ENCODE assay signal across 14 mouse cellular contexts in the genomic region with DNA sequence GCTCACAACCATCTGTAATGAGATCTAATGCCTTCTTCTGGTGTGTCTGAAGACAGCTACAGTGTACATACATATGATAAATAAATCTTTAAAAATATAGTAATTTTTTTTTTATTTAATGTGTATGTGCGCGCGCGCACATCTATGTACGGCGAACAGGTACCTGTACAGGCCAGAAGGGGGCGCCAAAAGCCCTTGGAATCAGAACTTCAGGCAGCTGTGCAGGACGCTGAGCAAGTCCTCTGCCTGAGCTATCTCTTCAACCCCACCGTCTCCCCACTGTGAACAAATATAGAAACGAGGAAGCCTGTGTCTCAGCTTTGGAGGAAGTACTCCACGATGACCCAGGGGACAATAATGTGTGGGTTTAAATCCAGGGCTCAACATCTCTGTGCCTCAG. TPM values are rescaled to one million over a fixed set of nuclear protein-coding genes. Genes with fewer than 3 reads are reported as not detected.
DNase-seq lines count a peak whose midpoint lies in the region; ATAC-seq and TF ChIP-seq lines count a peak whose summit lies in the region.
"Had no signal": no experiment of that assay in that cellular context is flagged by ENCODE, and none has a peak within 500 bp of the region (broad histone marks: within the 10 kb centered on the region; RNA-seq: fewer than 3 reads in every experiment).

No protein-coding gene starts in this region.

- no peaks in the 10 kb centered on the region for H3K9me3 ChIP-seq in kidney, embryonic 15.5 days (replicated peaks)
- H3K9me3 ChIP-seq: liver, embryonic 15.5 days; midbrain, embryonic 13.5 days had no signal

- no peak overlapping the region for H3K4me3 ChIP-seq in kidney, embryonic 15.5 days (replicated peaks)
- no peak overlapping the region for H3K4me3 ChIP-seq in testis, adult 2 months (ENCODE audit: control insufficient read depth, low read depth, low read length)
- no peak overlapping the region for H3K4me3 ChIP-seq in small intestine, adult 2 months (ENCODE audit: low read depth, low read length)
- H3K4me3 ChIP-seq: liver, embryonic 15.5 days; midbrain, embryonic 13.5 days had no signal

- H3K4me2 ChIP-seq in kidney, embryonic 15.5 days = no peak overlapping the region
- H3K4me2 ChIP-seq: hindbrain, embryonic 14.5 days; liver, embryonic 15.5 days; midbrain, embryonic 13.5 days had no signal

- no peaks in the 10 kb centered on the region for H3K27me3 ChIP-seq in kidney, embryonic 15.5 days
- no peaks in the 10 kb centered on the region for H3K27me3 ChIP-seq in testis, adult 2 months (ENCODE audit: control insufficient read depth, insufficient read depth, low read length)
- no peaks in the 10 kb centered on the region for H3K27me3 ChIP-seq in small intestine, adult 2 months (ENCODE audit: control insufficient read depth, insufficient read depth, low read length)
- H3K27me3 ChIP-seq: liver, embryonic 15.5 days; midbrain, embryonic 13.5 days had no signal

- WGBS in kidney, embryonic 15.5 days = 91% methylated on average over 11 of the region's 11 CpGs
- WGBS in small intestine, adult 2 months = 85% methylated on average over 11 of the region's 11 CpGs

- no peak for ATAC-seq in kidney, embryonic 15.5 days (replicated peaks; ENCODE audit: low FRiP score)
- ATAC-seq in erythroblast, adult 5-6 weeks (replicated peaks; ENCODE audit: low FRiP score, poor library complexity, severe bottlenecking) = no peak
- ATAC-seq: forebrain, embryonic 14.5 days; midbrain, embryonic 13.5 days had no signal

- TF ChIP-seq CTCF in testis, adult 2 months (IDR thresholded peaks at IDR 0.05; ENCODE audit: control insufficient read depth, insufficient read depth, insufficient replicate concordance, low read depth, low read length) = peak; percentile 60; the same call in 1 of the 2 replicates
- TF ChIP-seq CTCF in small intestine, adult 2 months (IDR thresholded peaks at IDR 0.05; ENCODE audit: extremely low read depth, insufficient read length, insufficient replicate concordance, low read depth, low read length) = peak; percentile 49

- TF ChIP-seq POLR2A in testis, adult 2 months (IDR thresholded peaks at IDR 0.05; ENCODE audit: control insufficient read depth, low read depth, low read length) = no peak
- TF ChIP-seq POLR2A in small intestine, adult 2 months (IDR thresholded peaks at IDR 0.05; ENCODE audit: low read depth, low read length) = no peak

- 0 out of 2 replicates have a peak overlapping the region, but pooled peaks have one; percentile 80 for H3K27ac ChIP-seq in kidney, embryonic 15.5 days
- H3K27ac ChIP-seq in testis, adult 2 months (ENCODE audit: control insufficient read depth, insufficient read depth, low read depth, low read length) = no peak overlapping the region
- no peak overlapping the region for H3K27ac ChIP-seq in small intestine, adult 2 months (ENCODE audit: insufficient read depth, low read depth, low read length)
- H3K27ac ChIP-seq: hindbrain, embryonic 14.5 days; liver, embryonic 15.5 days; midbrain, embryonic 13.5 days had no signal

- DNase-seq in kidney, adult 11 months = no peak
- DNase-seq in testis, postnatal 14 days (ENCODE audit: low spot score) = no peak
- DNase-seq in adrenal gland, postnatal 36 days = peak; percentile 25 to 61
- no peak for DNase-seq in left cerebral cortex, adult 18-20 months (ENCODE audit: low spot score in 2 of 2)
- DNase-seq: spleen, adult 18-20 months had no signal

- H3K4me1 ChIP-seq in kidney, embryonic 15.5 days = peaks cover 61% of the 10 kb centered on the region
- H3K4me1 ChIP-seq in testis, adult 2 months (ENCODE audit: control insufficient read depth, insufficient read depth, low read length) = peaks cover 8% of the 10 kb centered on the region
- H3K4me1 ChIP-seq in small intestine, adult 2 months (ENCODE audit: control insufficient read depth, insufficient read depth, insufficient read length, low read length) = peaks cover 2% of the 10 kb centered on the region

- H3K9ac ChIP-seq in kidney, embryonic 15.5 days = no peak overlapping the region
- H3K9ac ChIP-seq: hindbrain, embryonic 14.5 days; liver, embryonic 15.5 days; midbrain, embryonic 13.5 days had no signal

- H3K36me3 ChIP-seq in kidney, embryonic 15.5 days = peaks cover 78% of the 10 kb centered on the region
- no peaks in the 10 kb centered on the region for H3K36me3 ChIP-seq in testis, adult 2 months (ENCODE audit: control insufficient read depth, insufficient read depth, low read length)
- H3K36me3 ChIP-seq in small intestine, adult 2 months (ENCODE audit: control insufficient read depth, insufficient read depth, low read length) = peaks cover 53% of the 10 kb centered on the region

RNA-seq across cellular contexts. Expression of gene Nectin2, which starts 10.0 kb away (rescaled TPM):
- 130 and 138 TPM in 2 replicates for polyA plus RNA-seq in kidney, embryonic 15.5 days (2015; fragmentation: Nextera tagmentation; extraction: Ambion mirVana)
- 69.1 and 71.8 TPM in 2 replicates for polyA plus RNA-seq in testis, adult 2 months (2012; rRNA removed)
- 100 to 1,000 TPM in 1 of 2 experiments, 10 to 100 TPM in 1; 70.0 to 115 TPM for total RNA-seq in adrenal gland, postnatal 36 days (2021)
- 128 and 208 TPM in 2 replicates for polyA plus RNA-seq in small intestine, adult 2 months (2012; rRNA removed)
- 1 to 10 TPM; 6.7 to 8.6 TPM for total RNA-seq in left cerebral cortex, adult 18-20 months (2021)
- total RNA-seq in erythroblast, adult 5-6 weeks (2015; ENCODE audit: low replicate concordance) = not detected in 2 replicates
- 1.0 TPM in 1 of 2 replicates, not detected in the other for total RNA-seq in erythroblast, adult 5-6 weeks (2017; ENCODE audit: low replicate concordance)

RNA-seq across cellular contexts. Expression of gene Tomm40, which starts 25.0 kb away (rescaled TPM):
- polyA plus RNA-seq in kidney, embryonic 15.5 days (2015; fragmentation: Nextera tagmentation; extraction: Ambion mirVana) = 168 and 177 TPM in 2 replicates
- 36.8 and 38.3 TPM in 2 replicates for polyA plus RNA-seq in testis, adult 2 months (2012; rRNA removed)
- total RNA-seq in adrenal gland, postnatal 36 days (2021) = 100 to 1,000 TPM; 124 to 135 TPM
- polyA plus RNA-seq in small intestine, adult 2 months (2012; rRNA removed) = 62.8 and 72.9 TPM in 2 replicates
- 100 to 1,000 TPM; 116 to 122 TPM for total RNA-seq in left cerebral cortex, adult 18-20 months (2021)
- 6.5 and 8.2 TPM in 2 replicates for total RNA-seq in erythroblast, adult 5-6 weeks (2015; ENCODE audit: low replicate concordance)
- 3.4 and 9.6 TPM in 2 replicates for total RNA-seq in erythroblast, adult 5-6 weeks (2017; ENCODE audit: low replicate concordance)

RNA-seq across cellular contexts. Expression of gene Bcam, which starts 30.5 kb away (rescaled TPM):
- 244 and 257 TPM in 2 replicates for polyA plus RNA-seq in kidney, embryonic 15.5 days (2015; fragmentation: Nextera tagmentation; extraction: Ambion mirVana)
- 4.5 and 7.5 TPM in 2 replicates for polyA plus RNA-seq in testis, adult 2 months (2012; rRNA removed)
- 10 to 100 TPM; 43.5 to 53.8 TPM for total RNA-seq in adrenal gland, postnatal 36 days (2021)
- 18.6 and 20.3 TPM in 2 replicates for polyA plus RNA-seq in small intestine, adult 2 months (2012; rRNA removed)
- total RNA-seq in left cerebral cortex, adult 18-20 months (2021) = 10 to 100 TPM; 18.6 to 19.1 TPM
- total RNA-seq in erythroblast, adult 5-6 weeks (2015; ENCODE audit: low replicate concordance) = not detected in 2 replicates
- not detected in 2 replicates for total RNA-seq in erythroblast, adult 5-6 weeks (2017; ENCODE audit: low replicate concordance)
- total RNA-seq: neutrophil, adult 5-6 weeks had no signal

RNA-seq across cellular contexts. Expression of gene Apoe, which starts 41.3 kb away (rescaled TPM):
- 259 and 340 TPM in 2 replicates for polyA plus RNA-seq in kidney, embryonic 15.5 days (2015; fragmentation: Nextera tagmentation; extraction: Ambion mirVana)
- polyA plus RNA-seq in testis, adult 2 months (2012; rRNA removed) = 122 and 180 TPM in 2 replicates
- total RNA-seq in adrenal gland, postnatal 36 days (2021) = 1,000 to 10,000 TPM in 1 of 2 experiments, 100 to 1,000 TPM in 1; 927 to 1,142 TPM
- 591 and 688 TPM in 2 replicates for polyA plus RNA-seq in small intestine, adult 2 months (2012; rRNA removed)
- 1,000 to 10,000 TPM; 1,855 to 2,066 TPM for total RNA-seq in left cerebral cortex, adult 18-20 months (2021)
- total RNA-seq in erythroblast, adult 5-6 weeks (2015; ENCODE audit: low replicate concordance) = 53.0 and 57.3 TPM in 2 replicates
- 220 and 224 TPM in 2 replicates for total RNA-seq in erythroblast, adult 5-6 weeks (2017; ENCODE audit: low replicate concordance)

RNA-seq across cellular contexts. Expression of gene Apoc1, which starts 47.8 kb away (rescaled TPM):
- 15.7 and 20.7 TPM in 2 replicates for polyA plus RNA-seq in kidney, embryonic 15.5 days (2015; fragmentation: Nextera tagmentation; extraction: Ambion mirVana)
- polyA plus RNA-seq in testis, adult 2 months (2012; rRNA removed) = 17.3 and 21.1 TPM in 2 replicates
- total RNA-seq in adrenal gland, postnatal 36 days (2021) = 1,000 to 10,000 TPM in 1 of 2 experiments, 100 to 1,000 TPM in 1; 185 to 1,007 TPM
- polyA plus RNA-seq in small intestine, adult 2 months (2012; rRNA removed) = not detected in 2 replicates
- 1 to 10 TPM; 3.9 to 5.3 TPM for total RNA-seq in left cerebral cortex, adult 18-20 months (2021)
- 5.8 TPM in 1 of 2 replicates, not detected in the other for total RNA-seq in erythroblast, adult 5-6 weeks (2015; ENCODE audit: low replicate concordance)
- total RNA-seq in erythroblast, adult 5-6 weeks (2017; ENCODE audit: low replicate concordance) = 3.6 TPM in 1 of 2 replicates, not detected in the other

Comparison
In these comparisons a context has a peak if more than half of its experiments do, and no peak if none do; other contexts are left out.
1. DNase-seq: peak in adrenal gland, postnatal 36 days (2 of 2); none in kidney, adult 11 months (single experiment), testis, postnatal 14 days (single experiment) and left cerebral cortex, adult 18-20 months (0 of 2).
2. RNA of gene Nectin2, which starts 10.0 kb away (total RNA-seq): 70.0 to 115 TPM in adrenal gland, postnatal 36 days; 6.7 to 8.6 TPM in left cerebral cortex, adult 18-20 months and 1.0 TPM in erythroblast, adult 5-6 weeks; every median in the first group is over 4 times any median in the second.
3. RNA of gene Tomm40, which starts 25.0 kb away (total RNA-seq): 124 to 135 TPM in adrenal gland, postnatal 36 days and 116 to 122 TPM in left cerebral cortex, adult 18-20 months; 3.4 to 9.6 TPM in erythroblast, adult 5-6 weeks; every median in the first group is over 10 times any median in the second.
4. RNA of gene Bcam, which starts 30.5 kb away (total RNA-seq): 43.5 to 53.8 TPM in adrenal gland, postnatal 36 days and 18.6 to 19.1 TPM in left cerebral cortex, adult 18-20 months; not detected in erythroblast, adult 5-6 weeks; every median in the first group is over 10 times any median in the second.